Mouse (Mus musculus) gastrocnemius, postnatal 36 days (tissue): Measurements from ENCODE around the gene Alpk1. TPM values are rescaled to one million over a fixed set of nuclear protein-coding genes. Genes with fewer than 3 reads are reported as not detected.

Experiments used
- DNase-seq, 2 experiments: peaks; one replicate each; pipeline ENCODE4 v3.0.0; 2022
- intact Hi-C: fragments of 180-260 bp; cut with DNase I; formaldehyde crosslinking; loops from one replicate; pipeline ENCODE4 v1.15.1; 2025
- long read RNA-seq, 2 experiments: library from polyadenylated mRNA; stranded (forward); transcript quantifications; one replicate each; pipeline ENCODE4 v2.0.0; 2021
- total RNA-seq, 2 experiments: library from RNA; stranded (reverse); gene quantifications; 2 replicates each; pipeline ENCODE4 v1.2.3; 2021

Gene Alpk1
- 1 to 10 TPM; 1.1 to 1.4 TPM for total RNA-seq
- long read RNA-seq, experiment 1: 0 reads
- long read RNA-seq, experiment 2: 0 reads

- peak; percentile 56 to 66 for DNase-seq
- intact Hi-C loops: no loop called here
These were observed at the start of gene Alpk1 for GRCm38 (mm10) chr3:127780021-127780644. Gene Alpk1, minus strand, starts transcription at chr3:127780527.

DNA sequence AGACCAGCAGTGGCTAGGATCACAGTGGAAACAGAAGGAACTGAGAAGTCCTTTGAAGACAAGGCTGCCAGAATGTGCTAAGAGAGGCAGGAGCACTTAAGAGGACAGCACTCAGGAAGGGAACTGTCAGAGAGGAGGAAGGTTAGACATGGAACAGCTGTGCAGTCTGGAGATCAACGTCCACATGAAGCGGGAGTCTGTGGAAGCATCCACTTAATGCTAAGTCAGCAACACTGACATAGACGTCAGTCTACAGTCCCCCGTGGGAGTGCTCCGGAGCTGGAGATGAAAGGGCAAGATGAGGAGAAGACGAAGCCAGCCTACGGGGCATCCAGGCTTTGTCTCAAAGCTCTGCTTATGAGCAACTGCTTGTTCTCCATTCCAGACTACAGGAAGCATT is 46.8 kb upstream of the Alpk1 start:
- no peak for DNase-seq
- intact Hi-C loops: no loop called here

DNA sequence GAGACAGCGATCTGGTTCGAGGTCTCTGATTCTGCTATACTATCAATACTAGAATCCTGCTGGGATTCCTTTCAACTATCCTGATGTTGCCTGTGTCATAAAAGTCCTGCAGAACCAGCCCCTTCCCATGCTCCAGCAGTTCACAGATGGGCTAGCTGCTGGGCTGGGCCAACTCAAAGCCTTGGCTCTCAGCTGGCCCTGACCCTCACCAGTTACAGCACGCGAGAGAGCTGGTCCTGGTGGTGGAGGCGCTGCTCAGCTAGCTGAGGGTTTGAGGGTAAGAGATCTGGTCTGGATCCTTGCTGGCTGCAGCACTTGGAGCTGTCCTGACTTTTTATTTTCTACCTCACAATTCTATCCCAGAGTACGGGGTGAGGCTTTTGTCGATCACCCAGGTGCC is 46.2 kb upstream of the Alpk1 start:
- intact Hi-C loops: no loop called here
- DNase-seq: no peak

DNA sequence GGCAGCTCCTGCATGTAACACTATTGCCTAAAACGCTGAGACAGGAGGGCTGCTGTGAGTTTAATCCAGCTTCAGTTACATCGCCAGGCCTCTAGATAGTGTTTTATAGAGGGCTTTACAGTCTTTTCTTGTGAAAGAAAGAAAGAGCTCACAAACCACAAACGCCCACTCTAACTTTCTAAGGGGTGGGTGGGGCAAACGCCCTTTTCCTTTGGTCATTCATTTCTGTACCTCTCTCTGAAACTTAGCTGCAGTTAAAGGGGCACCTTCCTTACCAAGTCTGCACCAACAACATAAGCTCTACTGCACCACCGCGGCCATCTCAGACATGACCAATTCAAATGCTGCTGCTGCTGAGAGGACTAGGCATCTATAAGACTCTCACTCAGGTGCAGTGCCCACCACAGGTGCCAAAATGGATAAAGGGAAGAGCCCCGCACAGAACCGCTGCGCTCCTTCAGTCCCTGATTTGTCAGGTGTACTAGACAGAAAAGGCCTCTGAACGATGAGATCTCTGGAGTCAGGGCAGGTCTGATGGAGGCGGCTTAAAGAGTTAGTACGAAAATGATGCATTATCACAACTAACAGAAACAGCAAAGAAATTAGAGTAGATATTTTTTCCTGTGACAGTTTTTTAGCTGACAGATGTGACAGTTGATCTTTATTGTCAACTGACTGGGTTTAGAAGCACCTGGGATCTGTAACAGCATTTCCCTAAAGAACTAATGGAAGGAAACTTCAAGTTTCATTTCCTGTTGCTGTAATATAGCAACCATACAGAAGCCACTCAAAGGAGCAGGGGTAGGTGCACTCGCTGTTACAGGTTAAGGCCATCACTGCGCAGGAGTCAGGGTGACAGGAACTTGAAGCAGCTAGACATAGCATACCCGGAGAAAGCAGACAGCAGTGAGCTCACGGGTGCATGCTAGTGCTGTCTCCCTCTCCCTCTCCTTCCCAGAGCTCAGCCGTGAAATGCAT is 43.8 kb upstream of the Alpk1 start:
- no peak for DNase-seq
- intact Hi-C loops: no loop called here

GRCm38 (mm10) chr3:127821209-127821608 is 40.9 kb upstream of the Alpk1 start:
- no peak for DNase-seq
- intact Hi-C loops: no loop called here

- intact Hi-C loops: no loop called here
These were observed 40.1 kb upstream of the Alpk1 start for GRCm38 (mm10) chr3:127820400-127820799.

GRCm38 (mm10) chr3:127818694-127819663 is 38.7 kb upstream of the Alpk1 start:
- intact Hi-C loops: no loop called here
- DNase-seq: no peak

More at GRCm38 (mm10) chr3:127820400-127820799, 40.1 kb upstream of the Alpk1 start:
- DNase-seq: no peak

- DNase-seq: no peak
- intact Hi-C loops: no loop called here
These were observed 36.9 kb upstream of the Alpk1 start for GRCm38 (mm10) chr3:127817120-127817683.

GRCm38 (mm10) chr3:127809103-127809502 is 28.8 kb upstream of the Alpk1 start:
- no peak for DNase-seq
- intact Hi-C loops: no loop called here

GRCm38 (mm10) chr3:127807846-127808245 is 27.5 kb upstream of the Alpk1 start:
- intact Hi-C loops: no loop called here
- DNase-seq: no peak

DNA sequence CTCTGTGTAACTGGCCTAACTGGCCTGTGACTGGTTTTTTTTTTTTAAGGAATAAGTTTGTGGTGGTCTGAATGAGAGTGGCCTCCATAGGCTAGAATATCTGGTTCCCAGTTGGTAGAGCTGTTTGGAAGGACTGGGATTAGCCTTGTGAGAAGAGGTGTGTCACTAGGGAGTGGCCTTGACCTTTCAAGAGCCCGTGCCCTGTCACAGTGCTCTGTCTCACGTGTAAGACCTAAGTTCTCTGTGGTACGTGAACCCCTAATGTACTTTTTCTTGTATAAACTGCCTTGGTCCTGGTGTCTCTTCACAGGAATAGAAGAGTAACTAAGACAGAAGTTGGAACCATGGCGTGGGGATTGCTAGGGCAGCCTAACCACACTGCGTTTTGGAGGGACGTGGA is 25.7 kb upstream of the Alpk1 start:
- intact Hi-C loops: no loop called here
- DNase-seq: no peak

DNA sequence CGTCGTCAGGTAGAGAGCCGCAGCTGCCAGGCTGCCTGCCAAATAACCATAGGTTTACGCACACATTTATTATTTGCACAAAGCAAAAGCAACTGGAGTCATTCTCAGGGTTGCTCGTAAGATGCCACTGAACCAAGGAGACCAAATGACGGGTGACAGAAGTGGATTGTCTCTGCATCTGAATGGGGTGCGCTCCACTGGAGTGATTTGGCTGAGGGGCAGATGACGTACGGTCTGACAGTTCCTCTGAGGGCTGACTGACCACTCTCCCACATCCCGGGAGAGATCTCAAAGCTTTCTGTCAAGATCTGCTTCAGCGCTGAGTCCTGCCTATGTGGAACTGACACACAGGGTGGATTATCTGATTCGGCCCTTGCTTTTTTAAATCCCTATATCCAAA is 24.7 kb upstream of the Alpk1 start:
- intact Hi-C loops: no loop called here
- no peak for DNase-seq

DNA sequence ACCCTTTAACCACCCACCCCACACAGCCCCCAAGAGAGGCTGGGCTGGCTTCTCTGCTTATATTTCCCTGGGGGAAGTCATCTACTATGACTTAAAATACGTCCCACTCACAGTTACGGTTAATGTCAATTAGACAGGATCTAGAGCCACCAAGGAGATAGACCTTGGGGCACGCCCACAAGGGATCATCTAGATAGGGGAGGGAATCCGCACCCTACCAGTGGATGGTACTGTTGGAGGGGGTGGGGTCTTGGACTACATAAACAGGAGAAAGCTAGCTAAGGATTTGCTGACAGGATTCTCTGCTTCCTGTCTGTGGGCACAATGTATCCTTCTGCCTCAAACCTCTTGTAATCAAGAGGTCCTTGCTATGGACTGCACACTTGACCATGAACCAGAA is 24.1 kb upstream of the Alpk1 start:
- intact Hi-C loops: no loop called here

DNA sequence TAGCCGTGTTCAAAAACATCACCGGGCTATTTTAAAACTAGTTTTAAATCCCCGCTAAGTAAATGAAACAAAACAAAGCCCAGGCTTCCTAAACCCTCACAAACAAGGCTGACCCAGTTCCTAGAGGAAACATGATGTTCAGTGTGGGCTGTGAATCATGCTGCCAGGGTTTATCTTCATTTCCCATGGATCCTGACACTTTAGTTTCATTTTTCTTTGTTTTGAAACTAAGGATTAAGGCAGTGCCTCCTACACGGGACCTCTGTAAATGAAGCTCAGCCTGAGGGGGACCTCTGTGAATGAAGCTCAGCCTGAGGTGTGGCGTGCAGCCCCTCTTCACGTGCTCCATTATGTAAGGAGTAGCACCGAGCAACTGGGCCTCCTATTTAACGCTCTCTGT is 22.5 kb upstream of the Alpk1 start:
- intact Hi-C loops: no loop called here
- DNase-seq: no peak

More for the DNA sequence above, 24.1 kb upstream of the Alpk1 start:
- DNase-seq: no peak

GRCm38 (mm10) chr3:127801162-127801561 is 20.8 kb upstream of the Alpk1 start:
- no peak for DNase-seq
- intact Hi-C loops: no loop called here

DNA sequence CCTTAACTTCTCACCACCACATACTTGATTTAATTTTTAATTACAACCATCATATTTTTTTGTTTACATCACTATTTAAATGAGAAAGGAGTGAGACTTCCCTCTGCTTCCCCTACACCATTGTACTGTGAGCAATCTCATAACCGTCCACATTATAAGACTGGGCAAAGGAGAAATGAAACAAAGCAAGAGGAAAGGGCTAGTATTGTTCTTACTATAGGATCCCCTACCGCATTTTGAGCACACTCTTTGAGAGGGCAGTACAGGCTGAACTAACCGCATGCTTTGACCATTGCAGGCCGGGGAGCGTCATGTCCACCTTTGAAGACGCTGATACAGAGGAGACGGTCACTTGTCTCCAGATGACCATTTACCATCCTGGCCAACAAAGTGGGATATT is 15.9 kb upstream of the Alpk1 start:
- intact Hi-C loops: no loop called here
- no peak for DNase-seq

GRCm38 (mm10) chr3:127795762-127796161 is 15.4 kb upstream of the Alpk1 start:
- no peak for DNase-seq
- intact Hi-C loops: no loop called here

DNA sequence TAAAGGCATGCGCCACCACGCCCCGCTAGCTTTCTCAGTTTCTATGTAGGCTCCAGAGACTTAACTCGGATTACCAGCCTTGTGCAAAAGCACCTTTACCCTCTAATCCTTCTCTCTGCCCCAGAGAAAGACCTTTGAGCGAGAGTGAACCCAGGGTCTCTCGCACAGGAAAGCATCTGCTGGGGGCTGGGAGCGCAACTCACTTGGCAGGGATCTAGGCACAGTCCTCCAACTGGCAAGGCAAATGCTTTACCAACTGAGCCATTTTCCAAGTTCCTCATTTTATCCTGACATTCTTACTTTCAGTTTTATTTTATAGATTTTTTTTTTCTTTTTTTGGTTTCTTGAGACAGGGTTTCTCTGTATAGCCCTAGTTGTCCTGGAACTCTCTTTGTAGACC is 12.7 kb upstream of the Alpk1 start:
- no peak for DNase-seq
- intact Hi-C loops: loop anchor here (5.0 kb wide), 1 partner anchor 44 kb away; the partner anchor contains the start of gene Ap1ar

- intact Hi-C loops: loop anchor here (5.0 kb wide), 1 partner anchor 45 kb away; the partner anchor contains the start of gene Ap1ar
- no peak for DNase-seq
These were observed 11.6 kb upstream of the Alpk1 start for GRCm38 (mm10) chr3:127791595-127792561.
